Mouse (Mus musculus) CH12.LX (cell line): ENCODE data around the gene Klhl5. TPM values are rescaled to one million over a fixed set of nuclear protein-coding genes. Genes with fewer than 3 reads are reported as not detected.

Experiments
- DNase-seq: peaks from one replicate; pipeline ENCODE4 v3.0.0-alpha.2; 2013; ENCODE audit errors: extremely low read depth
- H3K27ac ChIP-seq: 2 replicates; pipeline ENCODE4 v1.5.1; 2012; ENCODE audit warnings: low read depth, mild to moderate bottlenecking, control low read depth, moderate library complexity; ENCODE audit not compliant: insufficient read depth
- H3K27me3 ChIP-seq: replicated peaks from 2 replicates; pipeline ENCODE3; 2012; ENCODE audit warnings: inconsistent platforms
- H3K36me3 ChIP-seq, 2 experiments: replicated peaks in 1 of 2; 2 replicates each; pipeline versions ENCODE3 to v1.6.1; 2012; ENCODE audit warnings: inconsistent platforms in 1 of 2, low read length in 1 of 2, mild to moderate bottlenecking in 1 of 2, mixed read lengths in 1 of 2, moderate library complexity in 1 of 2; ENCODE audit not compliant: control insufficient read depth in 1 of 2, insufficient read depth in 1 of 2
- H3K4me1 ChIP-seq, 2 experiments: 2 replicates each; pipeline ENCODE4 v1.6.1; 2012; ENCODE audit warnings: inconsistent platforms in 1 of 2, moderate library complexity in 1 of 2; ENCODE audit not compliant: insufficient read depth in 2 of 2, control insufficient read depth in 1 of 2
- H3K4me2 ChIP-seq: 2 replicates; pipeline ENCODE4 v1.6.1; 2012; ENCODE audit warnings: low read depth, mild to moderate bottlenecking, control low read depth; ENCODE audit not compliant: poor library complexity, insufficient read depth, severe bottlenecking
- H3K4me3 ChIP-seq, 3 experiments: fragments of 150-350 bp in 1 of 3; sonication (generic) in 1 of 3; replicated peaks in 1 of 3; 2 replicates each; pipeline versions ENCODE3 to v1.5.1; 2011 to 2012; ENCODE audit warnings: low read depth in 2 of 3, low read length in 2 of 3, mild to moderate bottlenecking in 2 of 3, moderate library complexity in 2 of 3, control low read depth in 1 of 3, improper control_type of control experiment in 1 of 3, inconsistent platforms in 1 of 3, mixed read lengths in 1 of 3; ENCODE audit not compliant: poor library complexity in 1 of 3
- H3K79me2 ChIP-seq: replicated peaks from 2 replicates; pipeline ENCODE4 v1.6.1; 2012; ENCODE audit warnings: mild to moderate bottlenecking, moderate library complexity; ENCODE audit not compliant: control insufficient read depth, poor library complexity, insufficient read depth, severe bottlenecking; ENCODE audit errors: extremely low read depth
- H3K9ac ChIP-seq: 2 replicates; pipeline ENCODE4 v1.6.1; 2012; ENCODE audit warnings: low read depth, mild to moderate bottlenecking, control low read depth, moderate library complexity; ENCODE audit not compliant: insufficient read depth
- H3K9me3 ChIP-seq: replicated peaks from 2 replicates; pipeline ENCODE3; 2012; ENCODE audit warnings: low read length, inconsistent platforms, mixed read lengths
- BHLHE40 ChIP-seq: IDR thresholded peaks from 2 replicates; pipeline ENCODE4 v1.6.1; 2011; ENCODE audit warnings: mild to moderate bottlenecking, low read depth, low read length, improper control_type of control experiment
- CTCF ChIP-seq, 2 experiments: IDR thresholded peaks in 1 of 2; conservative IDR thresholded peaks in 1 of 2; 2 replicates each; pipeline ENCODE4 v1.5.1; 2011 to 2012; ENCODE audit warnings: low read depth in 2 of 2, low read length in 2 of 2, improper control_type of control experiment in 1 of 2, inconsistent platforms in 1 of 2, mild to moderate bottlenecking in 1 of 2, moderate library complexity in 1 of 2
- E2F4 ChIP-seq: IDR thresholded peaks from 2 replicates; pipeline ENCODE4 v1.6.1; 2011; ENCODE audit warnings: low read depth, low read length, improper control_type of control experiment; ENCODE audit not compliant: insufficient replicate concordance
- EP300 ChIP-seq: IDR thresholded peaks from 2 replicates; pipeline ENCODE4 v1.6.1; 2011; ENCODE audit warnings: low read length, improper control_type of control experiment
- ETS1 ChIP-seq: conservative IDR thresholded peaks from 2 replicates; pipeline ENCODE4 v1.6.1; 2012; ENCODE audit warnings: low read depth, mild to moderate bottlenecking, inconsistent platforms, low read length, improper control_type of control experiment, moderate library complexity
- GABPA ChIP-seq: IDR thresholded peaks from 2 replicates; pipeline ENCODE4 v1.6.1; 2012; ENCODE audit warnings: low read depth, low read length, improper control_type of control experiment, inconsistent platforms; ENCODE audit not compliant: insufficient replicate concordance
- HCFC1 ChIP-seq: IDR thresholded peaks from 2 replicates; pipeline ENCODE4 v1.6.1; 2012; ENCODE audit warnings: low read depth, mild to moderate bottlenecking, inconsistent platforms, low read length, improper control_type of control experiment
- JUN ChIP-seq: IDR thresholded peaks from 2 replicates; pipeline ENCODE4 v1.6.1; 2011; ENCODE audit warnings: low read depth, mild to moderate bottlenecking, low read length, improper control_type of control experiment, moderate library complexity; ENCODE audit not compliant: insufficient read depth
- JUND ChIP-seq: conservative IDR thresholded peaks from 2 replicates; pipeline ENCODE4 v1.6.1; 2011; ENCODE audit warnings: low read depth, low read length, improper control_type of control experiment
- KAT2A ChIP-seq: IDR thresholded peaks from 2 replicates; pipeline ENCODE4 v1.6.1; 2012; ENCODE audit warnings: low read length, improper control_type of control experiment, inconsistent platforms; ENCODE audit not compliant: insufficient replicate concordance
- MAX ChIP-seq: IDR thresholded peaks from 2 replicates; pipeline ENCODE4 v1.6.1; 2011; ENCODE audit warnings: low read length, improper control_type of control experiment
- MAZ ChIP-seq: IDR thresholded peaks from 2 replicates; pipeline ENCODE4 v1.6.1; 2012; ENCODE audit warnings: low read depth, mild to moderate bottlenecking, inconsistent platforms, low read length, improper control_type of control experiment, moderate library complexity
- MEF2A ChIP-seq: IDR thresholded peaks from 2 replicates; pipeline ENCODE4 v1.6.1; 2014; ENCODE audit warnings: low read depth, mild to moderate bottlenecking, inconsistent platforms, low read length, improper control_type of control experiment, borderline replicate concordance
- MXI1 ChIP-seq: IDR thresholded peaks from 2 replicates; pipeline ENCODE4 v1.6.1; 2011; ENCODE audit warnings: mild to moderate bottlenecking, low read depth, low read length, improper control_type of control experiment
- MYC ChIP-seq: IDR thresholded peaks from 2 replicates; pipeline ENCODE4 v1.6.1; 2011; ENCODE audit warnings: low read depth, mild to moderate bottlenecking, improper control_type of control experiment, low read length
- NELFE ChIP-seq: IDR thresholded peaks from 2 replicates; pipeline ENCODE4 v1.6.1; 2011; ENCODE audit warnings: low read depth, low read length, improper control_type of control experiment
- PAX5 ChIP-seq: IDR thresholded peaks from 2 replicates; pipeline ENCODE4 v1.6.1; 2012; ENCODE audit warnings: low read length, inconsistent platforms, mixed read lengths
- POLR2A ChIP-seq: IDR thresholded peaks from 2 replicates; pipeline ENCODE4 v1.6.1; 2011; ENCODE audit warnings: low read depth, mild to moderate bottlenecking, improper control_type of control experiment, low read length
- POLR2AphosphoS2 ChIP-seq: IDR thresholded peaks from 2 replicates; pipeline ENCODE4 v1.6.1; 2011; ENCODE audit warnings: low read depth, low read length, improper control_type of control experiment
- RAD21 ChIP-seq: IDR thresholded peaks from 2 replicates; pipeline ENCODE4 v1.6.1; 2011; ENCODE audit warnings: low read depth, mild to moderate bottlenecking, low read length, improper control_type of control experiment, moderate library complexity
- SMC3 ChIP-seq: IDR thresholded peaks from 2 replicates; pipeline ENCODE4 v1.6.1; 2011; ENCODE audit warnings: low read depth, low read length, improper control_type of control experiment
- TBP ChIP-seq: conservative IDR thresholded peaks from 2 replicates; pipeline ENCODE4 v1.6.1; 2011; ENCODE audit warnings: low read depth, low read length, improper control_type of control experiment
- TCF12 ChIP-seq: IDR thresholded peaks from 2 replicates; pipeline ENCODE4 v1.6.1; 2014; ENCODE audit warnings: low read depth, mild to moderate bottlenecking, inconsistent platforms, low read length, improper control_type of control experiment
- ZKSCAN1 ChIP-seq: IDR thresholded peaks from 2 replicates; pipeline ENCODE4 v1.6.1; 2012; ENCODE audit warnings: low read depth, inconsistent platforms, low read length, improper control_type of control experiment, borderline replicate concordance
- ZMIZ1 ChIP-seq: IDR thresholded peaks from 2 replicates; pipeline ENCODE4 v1.6.1; 2012; ENCODE audit warnings: low read depth, mild to moderate bottlenecking, inconsistent platforms, low read length, improper control_type of control experiment
- dilution Hi-C: fragments of 300-500 bp; cut with MboI; formaldehyde crosslinking; loops from 2 replicates; pipeline ENCODE4 v1.14.3; 2020; ENCODE audit warnings: low sequenced_read_pairs; ENCODE audit not compliant: extremely low pct_unique_long_range_greater_than_20kb, extremely low pct_ligation_motif_present
- in situ Hi-C: fragments of 300-500 bp; cut with MboI; formaldehyde crosslinking; loops from 3 replicates; pipeline ENCODE4 v1.14.3; 2019; ENCODE audit warnings: low sequenced_read_pairs, low pct_ligation_motif_present, low pct_unique_long_range_greater_than_20kb, mixed read lengths
- polyA plus RNA-seq: library from polyadenylated mRNA; unstranded; fragments of >175 nt; gene quantifications from 2 replicates; pipeline ENCODE4 v1.2.1, GENCODE M21; 2012; ENCODE audit warnings: low read depth; ENCODE audit not compliant: insufficient read length
- total RNA-seq, 2 experiments: library from RNA; depleted of rRNA; stranded (reverse); fragments of 300-350 nt in 1 of 2; fragments of >200 nt in 1 of 2; gene quantifications; 2 replicates each; pipeline ENCODE4 v1.2.3; 2012 to 2014

Klhl5 gene
- total and polyA plus RNA-seq, 3 experiments, result 20.6 to 31.7 (median 23.2) TPM

GRCm38 (mm10) chr5:65076087-65076486, 31.3 kb upstream of the Klhl5 start:
- in situ Hi-C loops (no loop called here), dilution Hi-C loops (no loop called here)
- peaks cover 5 to 34% of the 10 kb centered on the region in 2 experiments for H3K4me1 ChIP-seq
- TF ChIP-seq CTCF (conservative IDR thresholded peaks at IDR 0.05 in 1 of 2, IDR thresholded peaks at IDR 0.05 in 1 of 2; ENCODE audit: low read depth in 2 of 2, low read length in 2 of 2) (peak; percentile 36 to 60; a peak in 3 of 4 replicates), E2F4 (no peak), ZKSCAN1 (no peak), GABPA (no peak), KAT2A (no peak), TBP (no peak), EP300 (no peak), POLR2A (no peak), ZMIZ1 (no peak), TCF12 (no peak), RAD21 (peak; percentile 60), ETS1 (no peak), MAZ (no peak), POLR2AphosphoS2 (no peak), MAX (no peak), MXI1 (no peak), NELFE (no peak), BHLHE40 (no peak), SMC3 (peak; percentile 48)
- H3K79me2 ChIP-seq, result no peaks in the 10 kb centered on the region
- DNase-seq, result peak; percentile 47
- no peak overlapping the region for H3K4me3 ChIP-seq
- H3K27ac ChIP-seq, result no peak overlapping the region
- no peak overlapping the region for H3K4me2 ChIP-seq
- H3K9ac ChIP-seq, result no peak overlapping the region
- no peaks in the 10 kb centered on the region for H3K27me3 ChIP-seq
- H3K9me3 ChIP-seq, result no peaks in the 10 kb centered on the region
- peaks cover 27 to 91% of the 10 kb centered on the region in 2 experiments for H3K36me3 ChIP-seq

- Histone ChIP-seq H3K27me3 (no peaks in the 10 kb centered on the region), H3K9ac (no peak overlapping the region), H3K4me1 (peaks cover 5 to 37% of the 10 kb centered on the region in 2 experiments)
- dilution Hi-C loops, result no loop called here
- TF ChIP-seq MAZ, result no peak
- TF ChIP-seq JUN, result no peak
- no peak for TF ChIP-seq PAX5
- TF ChIP-seq JUND, result no peak
- no peak for TF ChIP-seq HCFC1
- no peak for TF ChIP-seq MXI1
- no peak for TF ChIP-seq MYC
- TF ChIP-seq POLR2A, result no peak
- TF ChIP-seq MEF2A, result no peak
- TF ChIP-seq, all 38 proteins: peak for 0
- DNase-seq, result no peak
- Histone ChIP-seq H3K4me3 (no peak overlapping the region), H3K79me2 (no peaks in the 10 kb centered on the region), H3K9me3 (no peaks in the 10 kb centered on the region), H3K27ac (no peak overlapping the region), H3K36me3 (peaks cover 27 to 88% of the 10 kb centered on the region in 2 experiments), H3K4me2 (no peak overlapping the region)
- in situ Hi-C loops, result no loop called here
Observed at GRCm38 (mm10) chr5:65076748-65077147, 30.6 kb upstream of the Klhl5 start.
